ENCODE assay signal across 11 mouse cellular contexts in the genomic region with DNA sequence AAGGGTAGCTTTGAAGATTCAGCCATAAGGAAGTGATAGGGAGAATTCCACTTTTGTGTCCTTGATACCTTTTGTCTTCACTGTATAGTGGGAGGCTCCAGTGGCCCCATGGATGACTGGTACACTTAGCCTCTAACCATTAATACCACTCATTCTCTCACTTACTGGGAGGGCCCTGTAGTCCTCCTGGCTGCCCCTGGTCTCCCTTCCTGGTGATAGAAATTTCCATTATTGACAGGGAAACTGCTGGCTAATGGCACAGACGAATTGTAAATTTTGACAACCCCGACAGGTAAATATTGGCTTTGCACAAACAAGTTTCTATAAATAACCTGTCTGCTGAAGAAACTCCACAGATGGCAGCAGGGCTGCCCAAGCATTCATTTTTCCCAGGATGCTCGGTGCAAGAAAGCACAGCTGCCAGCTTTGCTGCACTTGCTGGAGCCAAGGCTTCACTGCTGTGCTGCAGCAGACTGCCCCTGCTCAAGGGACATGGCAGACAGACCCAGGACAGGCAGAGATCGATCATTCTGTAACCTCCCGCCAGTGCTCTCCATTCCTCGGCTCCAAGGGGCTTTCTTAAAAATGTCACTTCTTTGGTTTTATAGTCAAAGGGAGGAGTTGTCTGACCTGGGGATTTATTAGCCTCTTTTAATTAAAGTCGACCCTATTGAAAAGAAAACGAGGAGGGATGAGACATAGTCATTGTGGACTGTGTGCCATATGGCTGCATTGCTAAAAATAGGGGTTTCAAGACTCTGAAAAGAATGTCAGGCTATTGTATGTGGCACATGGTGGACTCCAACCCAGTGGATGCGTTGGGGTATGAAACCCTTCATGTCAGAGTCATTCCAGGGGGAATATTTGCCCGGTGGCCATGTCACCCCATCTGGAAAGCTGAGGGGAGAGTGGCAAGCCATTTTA.
DNase-seq lines count a peak whose midpoint lies in the region; ATAC-seq lines count a peak whose summit lies in the region.
"Had no signal": no experiment of that assay in that cellular context is flagged by ENCODE, and none has a peak within 500 bp of the region (broad histone marks: within the 10 kb centered on the region; RNA-seq: fewer than 3 reads in every experiment).

No protein-coding gene starts in this region.

- no peak overlapping the region for H3K9ac ChIP-seq in forebrain, embryonic 14.5 days (ENCODE audit: low read length)
- no peak overlapping the region for H3K9ac ChIP-seq in midbrain, embryonic 13.5 days (replicated peaks)
- H3K9ac ChIP-seq: embryonic facial prominence, embryonic 12.5 days had no signal

- 45% methylated on average over 10 of the region's 10 CpGs for WGBS in forebrain, embryonic 14.5 days
- 76% methylated on average over 10 of the region's 10 CpGs for WGBS in forebrain, embryonic 10.5 days
- 55% methylated on average over 10 of the region's 10 CpGs for WGBS in midbrain, embryonic 13.5 days

- ATAC-seq in forebrain, embryonic 14.5 days, result peak; percentile 76; the same call in 1 of the 2 replicates
- ATAC-seq in midbrain, embryonic 13.5 days, result peak; percentile 44; the same call in 1 of the 2 replicates

- no peaks in the 10 kb centered on the region for H3K27me3 ChIP-seq in forebrain, embryonic 14.5 days (replicated peaks; ENCODE audit: control insufficient read depth, insufficient read depth, low read length)
- H3K27me3 ChIP-seq in forebrain, embryonic 10.5 days (ENCODE audit: poor library complexity, severe bottlenecking), result no peaks in the 10 kb centered on the region
- H3K27me3 ChIP-seq in midbrain, embryonic 13.5 days, result no peaks in the 10 kb centered on the region
- H3K27me3 ChIP-seq: embryonic facial prominence, embryonic 12.5 days had no signal

- no peak overlapping the region for H3K4me3 ChIP-seq in forebrain, embryonic 14.5 days (ENCODE audit: low read depth, low read length)
- H3K4me3 ChIP-seq in forebrain, embryonic 10.5 days, result no peak overlapping the region
- no peak overlapping the region for H3K4me3 ChIP-seq in midbrain, embryonic 13.5 days (replicated peaks)
- H3K4me3 ChIP-seq: embryonic facial prominence, embryonic 12.5 days had no signal

- H3K4me2 ChIP-seq in forebrain, embryonic 14.5 days (ENCODE audit: low read length), result no peak overlapping the region
- no peak overlapping the region for H3K4me2 ChIP-seq in midbrain, embryonic 13.5 days (replicated peaks)
- H3K4me2 ChIP-seq: embryonic facial prominence, embryonic 12.5 days had no signal

- H3K9me3 ChIP-seq in forebrain, embryonic 14.5 days (replicated peaks; ENCODE audit: control insufficient read depth, low read length), result no peaks in the 10 kb centered on the region
- H3K9me3 ChIP-seq in forebrain, embryonic 10.5 days, result no peaks in the 10 kb centered on the region
- H3K9me3 ChIP-seq in midbrain, embryonic 13.5 days, result no peaks in the 10 kb centered on the region
- H3K9me3 ChIP-seq: embryonic facial prominence, embryonic 12.5 days had no signal

- no peak overlapping the region for H3K27ac ChIP-seq in forebrain, embryonic 14.5 days (ENCODE audit: low read depth, low read length)
- no peak overlapping the region for H3K27ac ChIP-seq in forebrain, embryonic 10.5 days
- H3K27ac ChIP-seq in midbrain, embryonic 13.5 days, result no peak overlapping the region
- H3K27ac ChIP-seq: embryonic facial prominence, embryonic 12.5 days had no signal

- H3K4me1 ChIP-seq in forebrain, embryonic 14.5 days (ENCODE audit: control insufficient read depth, insufficient read depth, low read length), result peaks cover 5% of the 10 kb centered on the region; the same call in 1 of the 2 replicates
- H3K4me1 ChIP-seq in forebrain, embryonic 10.5 days, result peaks cover 4% of the 10 kb centered on the region; the same call in 1 of the 2 replicates
- peaks cover 17% of the 10 kb centered on the region for H3K4me1 ChIP-seq in midbrain, embryonic 13.5 days (replicated peaks)
- H3K4me1 ChIP-seq: embryonic facial prominence, embryonic 12.5 days had no signal

- DNase-seq in forebrain, embryonic 14.5 days (ENCODE audit: low spot score), result peak; percentile 63
- DNase-seq in forebrain, embryonic 10.5 days (ENCODE audit: extremely low spot score, low spot score), result no peak
- peak; percentile 47 to 57 for DNase-seq in right cerebral cortex, postnatal 10 days (ENCODE audit: low spot score in 2 of 2)
- no peak for DNase-seq in right cerebral cortex, adult 18-20 months
- no peak for DNase-seq in layer of hippocampus, adult 11-12 months (ENCODE audit: low spot score)
- DNase-seq in layer of hippocampus, adult 8-10 months (ENCODE audit: low spot score in 2 of 2), result no peak
- DNase-seq in urinary bladder, adult 2 months (ENCODE audit: low spot score), result no peak
- DNase-seq: kidney, postnatal 25 days; lung, postnatal 4 days had no signal

- no peaks in the 10 kb centered on the region for H3K36me3 ChIP-seq in forebrain, embryonic 14.5 days (ENCODE audit: control insufficient read depth, insufficient read depth, low read length)
- no peaks in the 10 kb centered on the region for H3K36me3 ChIP-seq in forebrain, embryonic 10.5 days (replicated peaks)
- no peaks in the 10 kb centered on the region for H3K36me3 ChIP-seq in midbrain, embryonic 13.5 days
- H3K36me3 ChIP-seq: embryonic facial prominence, embryonic 12.5 days had no signal

Comparison
In these comparisons a context has a peak if more than half of its experiments do, and no peak if none do; other contexts are left out.
1. DNase-seq: peak in forebrain, embryonic 14.5 days (single experiment) and right cerebral cortex, postnatal 10 days (2 of 2); none in forebrain, embryonic 10.5 days (single experiment), right cerebral cortex, adult 18-20 months (single experiment), layer of hippocampus, adult 11-12 months (single experiment), layer of hippocampus, adult 8-10 months (0 of 2) and urinary bladder, adult 2 months (single experiment).